Mouse (Mus musculus) lung, embryonic 14.5 days (tissue): Measurements from ENCODE around the gene Itgb1. TPM values are rescaled to one million over a fixed set of nuclear protein-coding genes. Genes with fewer than 3 reads are reported as not detected.

Experiments
- ATAC-seq: fragments of 200-750 bp; cut with Nextera tagmentation; 2 replicates; pipeline ENCODE4 v1.8.0; 2017; ENCODE audit warnings: mild to moderate bottlenecking, moderate TSS enrichment, moderate library complexity; ENCODE audit not compliant: insufficient read depth
- DNase-seq: peaks from one replicate; pipeline ENCODE4 v3.0.0-alpha.2; 2015
- H3K27ac ChIP-seq: fragments of 300-500 bp; sonication (generic); 2 replicates; pipeline ENCODE4 v1.5.1; 2014; ENCODE audit warnings: low read depth, mild to moderate bottlenecking, moderate library complexity
- H3K27me3 ChIP-seq: fragments of 300-500 bp; sonication (generic); 2 replicates; pipeline ENCODE4 v1.6.1; 2014; ENCODE audit warnings: low read length, control low read depth; ENCODE audit not compliant: insufficient read depth
- H3K36me3 ChIP-seq: fragments of 300-500 bp; sonication (generic); 2 replicates; pipeline ENCODE4 v1.6.1; 2014; ENCODE audit warnings: control low read depth; ENCODE audit not compliant: insufficient read depth
- H3K4me1 ChIP-seq: fragments of 300-500 bp; sonication (generic); 2 replicates; pipeline ENCODE4 v1.6.1; 2014; ENCODE audit warnings: antibody characterized with exemption, control low read depth; ENCODE audit not compliant: insufficient read depth
- H3K4me2 ChIP-seq: fragments of 300-500 bp; sonication (generic); 2 replicates; pipeline ENCODE4 v1.6.1; 2014; ENCODE audit warnings: mild to moderate bottlenecking
- H3K4me3 ChIP-seq: fragments of 300-500 bp; sonication (generic); 2 replicates; pipeline ENCODE4 v1.5.1; 2014; ENCODE audit warnings: low read depth, low read length
- H3K9ac ChIP-seq: fragments of 300-500 bp; sonication (generic); 2 replicates; pipeline ENCODE4 v1.6.1; 2014
- H3K9me3 ChIP-seq: fragments of 300-500 bp; sonication (generic); 2 replicates; pipeline ENCODE4 v1.6.1; 2016; ENCODE audit warnings: low read depth, low read length, control low read depth
- CTCF ChIP-seq: IDR thresholded peaks from 2 replicates; pipeline ENCODE4 v1.5.1; 2016; ENCODE audit warnings: antibody characterized with exemption, low read depth
- WGBS: fragments of 180-500 bp; shearing (Covaris S2); extraction: QIAGEN DNeasy Blood & Tissue Kit; methylation state at CpG from one replicate; pipeline ENCODE4 v1.1.7; 2014; 5-methylcytosine and 5-hydroxymethylcytosine counted together
- polyA plus RNA-seq: library from polyadenylated mRNA; unstranded; fragments of >200 nt; fragmentation: Nextera tagmentation; extraction: Ambion mirVana; gene quantifications from 2 replicates; pipeline ENCODE4 v1.2.1, GENCODE M21; 2014

Gene Itgb1
- polyA plus RNA-seq, 1 experiment from 2014 or later = 394 TPM

DNA sequence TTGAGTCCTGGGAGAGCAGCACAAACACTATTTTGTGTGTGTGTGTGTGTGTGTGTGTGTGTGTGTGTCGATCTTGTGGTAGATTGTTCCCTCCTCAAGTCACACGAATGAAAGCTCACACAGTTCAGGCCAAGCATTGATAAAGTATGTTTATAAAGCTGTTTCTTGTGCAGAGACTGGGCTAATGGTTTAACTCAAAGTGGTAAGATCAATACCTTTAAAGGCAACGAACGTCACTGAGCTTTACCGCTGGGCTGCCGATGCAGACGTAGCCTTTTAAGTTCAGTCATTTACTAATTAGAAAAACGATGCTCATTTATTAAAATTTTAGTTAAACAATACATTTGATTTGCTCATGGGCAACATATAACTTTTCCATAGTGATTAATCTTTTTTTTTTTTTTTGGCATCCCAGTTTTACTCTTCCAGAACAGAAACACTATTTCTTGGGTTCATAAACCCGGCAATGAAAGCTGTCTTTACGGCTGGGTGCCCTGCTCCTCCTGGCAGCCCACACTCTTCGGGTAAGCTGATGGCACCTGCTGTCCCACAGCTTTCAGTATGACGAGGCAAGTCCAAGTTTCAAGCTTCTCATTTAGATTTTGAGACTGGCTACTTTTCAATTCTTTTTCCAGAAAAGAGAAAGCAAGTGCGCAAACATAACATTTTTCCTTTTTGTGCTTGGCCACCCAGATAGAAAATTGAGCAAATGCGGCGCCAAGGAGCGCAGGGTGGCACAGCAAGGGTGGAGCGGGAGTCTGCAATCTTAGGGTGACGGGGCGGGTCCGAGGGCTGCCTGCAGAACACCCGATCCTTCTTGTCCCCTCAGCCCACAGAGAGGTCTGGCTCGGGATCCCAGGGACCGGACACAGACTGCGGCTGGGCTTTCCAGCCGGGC is 596 bp upstream of the Itgb1 start:
- DNase-seq (peak; percentile 35), ATAC-seq (no peak; the same call in 1 of the 2 replicates)
- no peaks in the 10 kb centered on the region for H3K27me3 ChIP-seq
- H3K4me1 ChIP-seq = peaks cover 8% of the 10 kb centered on the region; the same call in 1 of the 2 replicates
- H3K36me3 ChIP-seq = no peaks in the 10 kb centered on the region
- 3% methylated on average over 25 of the region's 25 CpGs for WGBS
- H3K27ac ChIP-seq = peak overlapping the region; percentile 99
- no peaks in the 10 kb centered on the region for H3K9me3 ChIP-seq
- H3K9ac ChIP-seq = peak overlapping the region; percentile 100
- TF ChIP-seq CTCF = no peak
- H3K4me2 ChIP-seq = peak overlapping the region; percentile 78
- H3K4me3 ChIP-seq = peak overlapping the region; percentile 89

DNA sequence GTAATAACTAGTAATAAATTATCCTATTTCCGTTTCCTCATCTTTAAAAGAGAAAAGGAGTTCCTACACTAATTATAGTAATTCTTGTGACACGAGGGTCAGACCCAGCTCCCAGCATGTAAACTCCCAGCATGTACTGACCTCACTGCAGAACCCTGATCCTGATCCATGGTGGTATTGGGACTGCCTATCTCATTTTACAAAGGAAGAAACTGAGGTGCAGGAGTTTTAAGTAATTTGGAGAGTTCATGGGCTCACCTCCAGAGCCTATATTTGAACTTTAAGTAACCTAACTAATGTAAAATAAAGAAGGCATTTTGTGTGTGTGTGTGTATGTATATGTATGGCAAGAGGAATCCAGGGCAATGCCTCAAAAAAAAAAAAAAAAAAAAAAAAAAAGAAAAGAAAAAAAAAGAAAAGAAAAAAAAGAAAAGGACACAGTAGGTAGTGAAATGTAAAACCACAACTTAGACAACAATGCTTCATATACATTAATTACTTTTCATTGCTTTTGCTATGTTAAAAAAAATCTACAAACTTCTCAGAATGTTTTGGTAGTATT is 1.1 kb downstream of the Itgb1 start:
- Histone ChIP-seq H3K4me2 (peak overlapping the region; percentile 78), H3K27ac (peak overlapping the region; percentile 99), H3K36me3 (no peaks in the 10 kb centered on the region), H3K4me3 (peak overlapping the region; percentile 89), H3K9ac (peak overlapping the region; percentile 100), H3K27me3 (no peaks in the 10 kb centered on the region), H3K4me1 (peaks cover 3% of the 10 kb centered on the region; the same call in 1 of the 2 replicates), H3K9me3 (no peaks in the 10 kb centered on the region)
- DNase-seq (no peak), ATAC-seq (no peak)
- WGBS = 0% methylated on average over 2 of the region's 2 CpGs
- no peak for TF ChIP-seq CTCF

DNA sequence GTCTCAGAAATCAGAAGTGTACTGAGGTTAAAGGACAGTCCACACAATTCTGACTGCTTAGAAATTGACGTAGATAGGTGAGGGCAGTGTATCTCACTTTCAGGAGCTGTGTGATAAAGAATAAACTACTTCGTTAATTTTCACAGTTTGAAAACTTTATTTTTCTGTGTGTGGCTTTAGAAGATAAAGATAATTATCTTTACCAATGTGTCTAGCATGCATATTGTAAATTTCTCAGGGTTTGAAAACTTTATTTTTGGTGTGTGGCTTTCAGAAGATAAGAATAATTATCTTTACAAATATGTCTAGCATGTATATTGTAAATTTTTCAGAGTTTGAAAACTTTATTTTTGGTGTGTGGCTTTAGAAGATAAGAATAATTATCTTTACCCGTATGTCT is 3.2 kb downstream of the Itgb1 start:
- Histone ChIP-seq H3K36me3 (no peaks in the 10 kb centered on the region), H3K4me1 (peaks cover 5% of the 10 kb centered on the region; the same call in 1 of the 2 replicates), H3K4me3 (no peak overlapping the region), H3K9me3 (no peaks in the 10 kb centered on the region), H3K9ac (no peak overlapping the region), H3K27me3 (no peaks in the 10 kb centered on the region), H3K4me2 (no peak overlapping the region), H3K27ac (no peak overlapping the region)
- no peak for TF ChIP-seq CTCF
- 58% methylated on average over 3 of the region's 3 CpGs for WGBS
- DNase-seq (no peak), ATAC-seq (no peak)

DNA sequence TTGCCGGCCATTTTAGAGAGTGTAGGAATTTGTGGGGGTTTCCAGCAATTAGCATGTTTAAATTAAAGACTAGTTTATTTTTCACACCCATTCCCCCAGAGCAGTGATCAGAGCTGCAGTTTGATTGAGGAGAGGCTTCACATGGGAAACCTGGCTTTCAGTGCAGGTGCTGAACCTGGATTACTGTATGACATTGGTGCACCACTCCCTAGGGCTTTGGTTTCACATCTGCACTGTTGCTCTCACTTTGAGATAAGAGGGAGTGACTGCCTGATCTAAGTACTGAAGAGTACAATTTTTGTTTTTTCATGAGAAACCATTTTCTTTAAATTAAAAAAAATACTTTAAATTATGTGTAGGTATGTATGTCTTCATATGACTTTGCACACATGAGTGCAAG is 4.6 kb downstream of the Itgb1 start:
- ATAC-seq (no peak), DNase-seq (no peak)
- no peak overlapping the region for H3K9ac ChIP-seq
- H3K4me2 ChIP-seq = no peak overlapping the region
- H3K36me3 ChIP-seq = no peaks in the 10 kb centered on the region
- no peaks in the 10 kb centered on the region for H3K9me3 ChIP-seq
- H3K27me3 ChIP-seq = no peaks in the 10 kb centered on the region
- no peak overlapping the region for H3K4me3 ChIP-seq
- H3K4me1 ChIP-seq = peaks cover 5% of the 10 kb centered on the region; the same call in 1 of the 2 replicates
- no peak for TF ChIP-seq CTCF
- WGBS = 64% methylated on average over 1 of the region's 1 CpGs
- no peak overlapping the region for H3K27ac ChIP-seq

DNA sequence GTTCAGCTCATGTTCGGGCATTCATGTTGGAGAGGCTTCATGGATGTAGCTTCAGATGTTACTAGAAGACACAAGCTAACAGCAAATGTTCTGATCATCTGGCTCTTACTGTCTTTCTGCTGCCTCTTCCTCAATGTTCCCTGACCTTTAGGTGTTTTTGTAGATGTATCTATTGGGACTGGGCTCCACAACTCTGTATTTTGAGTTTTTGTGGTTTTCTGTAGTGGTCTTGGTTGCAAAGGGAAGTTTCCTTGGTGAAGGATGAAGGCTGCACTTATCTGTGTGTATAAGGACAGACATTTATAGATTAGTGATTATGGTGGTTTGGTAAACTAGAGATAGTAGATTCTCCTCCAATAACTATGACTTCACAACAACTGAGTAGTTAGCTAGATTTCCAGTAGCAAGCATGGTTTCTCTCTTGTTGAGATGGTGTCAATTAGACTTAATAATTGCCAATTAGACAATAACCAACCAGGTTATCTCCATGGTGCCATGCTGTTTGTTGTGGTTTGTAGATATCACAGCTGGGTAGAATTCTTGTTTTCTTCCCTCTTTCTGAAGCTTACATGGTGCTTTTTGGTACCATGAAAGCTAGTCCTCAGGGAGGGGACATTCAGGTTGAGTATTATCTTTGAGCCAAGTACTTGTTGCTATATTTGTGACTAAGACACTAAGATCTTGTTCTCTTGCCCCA is 11.4 kb downstream of the Itgb1 start:
- H3K4me1 ChIP-seq = peaks cover 2% of the 10 kb centered on the region
- no peaks in the 10 kb centered on the region for H3K27me3 ChIP-seq
- no peak overlapping the region for H3K9ac ChIP-seq
- no peaks in the 10 kb centered on the region for H3K9me3 ChIP-seq
- no peak for ATAC-seq
- 94% methylated on average over 1 of the region's 1 CpGs for WGBS
- DNase-seq = no peak
- no peak overlapping the region for H3K4me2 ChIP-seq
- H3K4me3 ChIP-seq = no peak overlapping the region
- TF ChIP-seq CTCF = no peak
- no peak overlapping the region for H3K27ac ChIP-seq
- H3K36me3 ChIP-seq = no peaks in the 10 kb centered on the region

DNA sequence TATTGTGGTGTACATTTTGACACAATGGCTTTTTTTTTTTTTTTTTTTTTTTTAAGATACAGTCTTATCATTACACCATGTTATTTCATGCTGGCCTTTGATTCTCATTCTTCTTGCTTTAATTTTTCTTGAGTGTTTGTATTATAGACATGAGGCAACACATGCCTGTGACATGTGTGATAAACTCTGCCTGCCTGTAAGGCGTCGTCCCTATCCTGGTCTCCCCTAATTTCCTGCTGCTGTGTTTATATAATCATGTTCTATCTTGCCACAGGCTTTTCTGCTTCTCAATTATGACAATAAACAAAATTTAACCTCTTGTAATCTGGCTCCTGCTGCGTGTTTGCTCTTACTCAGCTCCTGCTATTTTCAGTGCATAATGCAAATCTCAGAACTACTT is 12.5 kb downstream of the Itgb1 start:
- TF ChIP-seq CTCF = no peak
- 23% methylated on average over 3 of the region's 3 CpGs for WGBS
- no peaks in the 10 kb centered on the region for H3K9me3 ChIP-seq
- no peaks in the 10 kb centered on the region for H3K36me3 ChIP-seq
- ATAC-seq = peak; percentile 85; the same call in 1 of the 2 replicates
- H3K27ac ChIP-seq = no peak overlapping the region
- no peaks in the 10 kb centered on the region for H3K27me3 ChIP-seq
- no peak overlapping the region for H3K9ac ChIP-seq
- peak; percentile 59 for DNase-seq
- H3K4me2 ChIP-seq = no peak overlapping the region
- H3K4me3 ChIP-seq = no peak overlapping the region
- no peaks in the 10 kb centered on the region; the same call in 1 of the 2 replicates for H3K4me1 ChIP-seq

DNA sequence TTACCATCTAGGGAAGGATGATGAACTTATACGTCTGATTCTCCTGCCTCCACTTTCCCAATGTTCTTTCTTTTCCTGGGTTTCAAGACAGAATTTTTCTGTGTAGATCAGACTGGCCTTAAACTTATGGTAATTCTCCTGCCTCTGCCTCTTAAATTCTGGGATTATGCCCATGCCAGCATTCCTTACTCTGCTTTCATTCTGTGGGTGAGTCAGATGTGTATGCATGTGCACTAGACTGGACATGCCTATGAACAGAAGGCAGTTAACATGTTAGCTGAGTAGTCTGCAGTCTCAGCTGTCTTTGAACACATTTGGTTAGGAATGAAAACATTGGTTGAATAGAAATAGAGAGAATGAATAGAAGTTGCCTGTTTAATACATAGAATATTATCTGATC is 18.9 kb downstream of the Itgb1 start:
- no peak overlapping the region for H3K27ac ChIP-seq

More for the DNA sequence above, 18.9 kb downstream of the Itgb1 start:
- no peak for DNase-seq
- Histone ChIP-seq H3K4me1 (no peaks in the 10 kb centered on the region), H3K9ac (no peak overlapping the region), H3K36me3 (peaks cover 34% of the 10 kb centered on the region), H3K27me3 (no peaks in the 10 kb centered on the region), H3K4me3 (no peak overlapping the region), H3K9me3 (no peaks in the 10 kb centered on the region), H3K4me2 (no peak overlapping the region)
- no peak for ATAC-seq
- no peak for TF ChIP-seq CTCF
- 63% methylated on average over 1 of the region's 1 CpGs for WGBS
